Mouse (Mus musculus) left cerebral cortex, adult 2 months (tissue): Measurements from ENCODE around the gene Gm10324. TPM values are rescaled to one million over a fixed set of nuclear protein-coding genes. Genes with fewer than 3 reads are reported as not detected.
"Not testable (repeated sequence)": the region's sequence is repeated elsewhere in the genome, so short reads cannot be mapped to it uniquely, and the experiment has no call there.

Experiments used
- DNase-seq, 2 experiments: peaks; one replicate each; pipeline ENCODE4 v3.0.0; 2021 to 2022; ENCODE audit warnings: low spot score in 2 of 2, mixed read lengths in 1 of 2; ENCODE audit errors: extremely low spot score in 1 of 2
- H3K27ac ChIP-seq: fragments of 200-600 bp; 2 replicates; pipeline ENCODE4 v1.8.1; 2022
- H3K4me3 ChIP-seq: fragments of 200-600 bp; 2 replicates; pipeline ENCODE4 v1.8.1; 2022
- intact Hi-C: fragments of 180-260 bp; cut with DNase I; formaldehyde crosslinking; loops from one replicate; pipeline ENCODE4 v1.15.1; 2025
- long read RNA-seq, 2 experiments: library from polyadenylated mRNA; stranded (forward); transcript quantifications; one replicate each; pipeline ENCODE4 v2.0.0; 2021; ENCODE audit warnings: borderline mapping rate in 2 of 2
- total RNA-seq, 2 experiments: library from RNA; stranded (reverse); gene quantifications; 2 replicates each; pipeline ENCODE4 v1.2.3; 2021

Gene Gm10324
- total RNA-seq, result not detected
- long read RNA-seq, experiment 1, result 0 reads
- long read RNA-seq, experiment 2, result 0 reads

GRCm38 (mm10) chr13:66119247-66119646, at the start of gene Gm10324:
TSS of gene Gm10324 (plus strand) at chr13:66119547.
- intact Hi-C loops, H3K27ac ChIP-seq, H3K4me3 ChIP-seq, DNase-seq: not testable (repeated sequence)

Other genes starting within 250 kb of the Gm10324 start
- gene Gm10772, start 108.0 kb downstream of the Gm10324 start, total RNA-seq, result not detected